Mouse (Mus musculus): ENCODE measurements around the gene Rab25.

GRCm38 (mm10) chr3:88543174-88543573 lies 4.9 kb downstream of the Rab25 start:
- TF ChIP-seq GATA2 (IDR thresholded peaks at IDR 0.05; ENCODE audit: borderline replicate concordance, low read depth, low read length), result no peak
- no peak for TF ChIP-seq CTCF (IDR thresholded peaks at IDR 0.05; ENCODE audit: low read depth, low read length)
